Mouse (Mus musculus): Measurements from ENCODE around the gene Sergef.

DNA sequence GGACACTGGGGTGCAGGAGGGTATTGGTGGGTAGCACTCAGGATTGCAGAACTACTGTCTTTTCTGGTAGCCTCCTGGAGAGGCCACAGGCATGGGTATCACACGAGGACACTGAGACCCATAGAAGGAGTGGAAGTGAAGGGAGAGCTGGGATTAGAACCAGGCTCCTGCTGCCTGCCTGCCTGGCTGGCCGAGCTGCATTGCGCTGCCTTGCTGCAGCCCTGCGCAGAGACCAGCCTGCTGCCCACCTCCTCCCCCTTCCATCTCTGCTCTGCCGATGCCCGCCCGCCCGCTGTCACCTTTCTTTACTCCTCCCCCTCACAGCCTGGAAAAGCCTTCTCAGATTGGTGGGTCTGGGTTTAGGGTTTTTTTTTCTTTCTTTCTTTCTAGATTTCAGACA lies 239.3 kb downstream of the Sergef start:
- no peak for TF ChIP-seq CTCF (IDR thresholded peaks at IDR 0.05; ENCODE audit: low read depth, low read length)
- TF ChIP-seq POLR2A (IDR thresholded peaks at IDR 0.05; ENCODE audit: borderline replicate concordance, low read depth, low read length): no peak
